Mouse (Mus musculus) limb, embryonic 11.5 days (tissue): ENCODE results near the gene Emilin2. TPM values are rescaled to one million over a fixed set of nuclear protein-coding genes. Genes with fewer than 3 reads are reported as not detected.
A peak's percentile ranks its signal among the peaks of the same experiment; 100 is the strongest.

Source experiments
- ATAC-seq: fragments of 200-750 bp; cut with Nextera tagmentation; 2 replicates; pipeline ENCODE4 v1.8.0; 2017; ENCODE audit warnings: low read depth; ENCODE audit not compliant: insufficient number of reproducible peaks, low FRiP score, low TSS enrichment
- DNase-seq: peaks from one replicate; pipeline ENCODE4 v3.0.0-alpha.2; 2015; ENCODE audit warnings: low spot score
- H3K27ac ChIP-seq: fragments of 300-500 bp; sonication (generic); replicated peaks from 2 replicates; pipeline ENCODE4 v1.5.1; 2014; ENCODE audit warnings: low read depth, mild to moderate bottlenecking, low read length
- H3K27me3 ChIP-seq: fragments of 300-500 bp; sonication (generic); 2 replicates; pipeline ENCODE4 v1.6.1; 2014; ENCODE audit warnings: mild to moderate bottlenecking, low read length, mixed read lengths; ENCODE audit not compliant: control insufficient read depth, insufficient read depth
- H3K36me3 ChIP-seq: fragments of 300-500 bp; sonication (generic); 2 replicates; pipeline ENCODE4 v1.6.1; 2014; ENCODE audit warnings: mild to moderate bottlenecking, low read length, moderate library complexity, mixed read lengths; ENCODE audit not compliant: control insufficient read depth, insufficient read depth
- H3K4me1 ChIP-seq: fragments of 300-500 bp; sonication (generic); 2 replicates; pipeline ENCODE4 v1.6.1; 2014; ENCODE audit warnings: low read length, mixed read lengths; ENCODE audit not compliant: control insufficient read depth, insufficient read depth
- H3K4me2 ChIP-seq: fragments of 300-500 bp; sonication (generic); 2 replicates; pipeline ENCODE4 v1.6.1; 2014; ENCODE audit warnings: low read depth, mild to moderate bottlenecking, moderate library complexity; ENCODE audit not compliant: severe bottlenecking
- H3K4me3 ChIP-seq: fragments of 300-500 bp; sonication (generic); 2 replicates; pipeline ENCODE4 v1.5.1; 2014; ENCODE audit warnings: low read depth, low read length
- H3K9ac ChIP-seq: fragments of 300-500 bp; sonication (generic); 2 replicates; pipeline ENCODE4 v1.6.1; 2014; ENCODE audit warnings: mild to moderate bottlenecking, low read length
- H3K9me3 ChIP-seq: fragments of 300-500 bp; sonication (generic); 2 replicates; pipeline ENCODE4 v1.6.1; 2016; ENCODE audit warnings: low read length; ENCODE audit not compliant: control insufficient read depth
- WGBS: fragments of 180-500 bp; shearing (Covaris S2); extraction: QIAGEN DNeasy Blood & Tissue Kit; methylation state at CpG from one replicate; pipeline ENCODE4 v1.1.7; 2014; 5-methylcytosine and 5-hydroxymethylcytosine counted together
- polyA plus RNA-seq: library from polyadenylated mRNA; unstranded; fragments of >200 nt; fragmentation: Nextera tagmentation; extraction: Ambion mirVana; gene quantifications from 2 replicates; pipeline ENCODE4 v1.2.1, GENCODE M21; 2014

Emilin2 gene
- polyA plus RNA-seq, 1 experiment from 2014 or later = 15.8 TPM

DNA sequence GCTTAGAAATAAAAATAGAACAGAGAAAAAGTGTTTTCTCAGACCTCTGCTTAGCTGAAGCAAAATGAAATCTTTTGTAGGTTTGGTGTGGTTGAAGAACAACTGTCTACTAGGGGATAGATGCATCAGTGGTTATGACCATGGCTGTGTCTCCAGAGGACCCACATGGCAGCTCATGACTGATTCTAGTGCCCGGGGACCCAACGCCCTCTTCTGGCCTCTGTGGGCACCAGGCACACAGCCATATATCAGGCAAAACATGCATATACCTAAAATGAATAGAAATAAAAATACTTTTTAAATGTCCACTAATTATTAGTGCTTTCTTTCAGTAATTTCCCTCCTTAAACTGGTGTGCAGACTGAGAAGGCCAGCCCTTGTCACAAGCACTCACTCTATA is 79.8 kb downstream of the Emilin2 start:
- Histone ChIP-seq H3K27me3 (no peaks in the 10 kb centered on the region), H3K4me1 (no peaks in the 10 kb centered on the region), H3K4me2 (no peak overlapping the region), H3K9me3 (no peaks in the 10 kb centered on the region), H3K27ac (no peak overlapping the region), H3K4me3 (no peak overlapping the region), H3K36me3 (peaks cover 3% of the 10 kb centered on the region; the same call in 1 of the 2 replicates), H3K9ac (no peak overlapping the region)
- 93% methylated on average over 2 of the region's 2 CpGs for WGBS
- DNase-seq (no peak), ATAC-seq (no peak)

DNA sequence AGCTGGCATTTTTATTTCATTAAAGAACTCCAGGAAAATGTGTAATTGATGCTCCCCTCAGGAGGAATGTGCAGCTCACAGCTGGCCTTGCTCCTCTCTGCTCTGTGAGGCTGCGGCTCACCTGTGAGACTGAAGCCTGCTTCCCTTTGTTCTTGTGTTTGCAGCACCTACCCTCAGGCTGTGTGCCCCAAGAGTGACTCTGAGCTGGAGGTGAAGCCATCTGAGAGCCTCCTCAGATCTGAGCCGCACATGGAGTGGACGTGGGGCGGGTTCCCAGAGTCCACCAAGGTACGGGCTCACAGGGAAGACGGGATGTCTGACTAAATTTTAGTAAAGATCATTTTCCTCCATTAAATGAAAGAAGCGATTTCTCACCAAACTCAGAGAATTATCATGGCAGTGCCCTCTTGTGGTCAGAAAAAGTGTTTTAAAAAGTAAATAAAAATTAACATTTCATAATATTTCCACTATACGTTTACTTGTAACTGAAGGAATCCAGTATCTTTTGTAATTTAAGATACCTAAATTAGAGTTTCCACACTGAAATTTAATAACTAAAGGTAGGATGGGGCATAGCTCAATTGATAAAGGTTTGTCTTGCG is 81.6 kb downstream of the Emilin2 start:
- H3K4me3 ChIP-seq = no peak overlapping the region
- H3K36me3 ChIP-seq = peaks cover 4% of the 10 kb centered on the region; the same call in 1 of the 2 replicates
- H3K4me2 ChIP-seq = no peak overlapping the region
- DNase-seq = peak; percentile 37
- no peak overlapping the region for H3K27ac ChIP-seq
- no peaks in the 10 kb centered on the region for H3K9me3 ChIP-seq
- 79% methylated on average over 9 of the region's 9 CpGs for WGBS
- H3K9ac ChIP-seq = no peak overlapping the region
- no peaks in the 10 kb centered on the region for H3K4me1 ChIP-seq
- no peak for ATAC-seq
- no peaks in the 10 kb centered on the region for H3K27me3 ChIP-seq

DNA sequence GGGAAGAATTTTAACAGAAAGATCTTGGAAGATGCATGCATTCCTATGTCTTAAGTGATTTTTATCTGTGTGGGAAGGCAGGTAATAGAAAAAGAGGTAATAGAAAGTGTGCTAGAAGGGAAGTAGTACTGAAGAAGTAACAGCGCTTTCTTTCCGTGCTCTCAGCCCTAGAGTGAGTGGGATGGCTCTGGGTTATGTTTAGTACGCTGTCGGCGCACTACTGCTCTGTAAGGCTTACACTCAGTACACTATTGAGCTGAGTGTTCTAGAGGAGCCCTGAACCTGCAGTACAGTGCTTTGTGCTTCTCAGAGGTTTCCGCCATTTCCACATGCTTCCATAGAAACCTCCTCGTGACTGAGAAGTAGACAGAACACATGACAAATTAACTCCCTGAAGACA is 83.1 kb downstream of the Emilin2 start:
- H3K9me3 ChIP-seq = no peaks in the 10 kb centered on the region
- no peaks in the 10 kb centered on the region for H3K4me1 ChIP-seq
- H3K4me3 ChIP-seq = no peak overlapping the region
- H3K9ac ChIP-seq = no peak overlapping the region
- H3K4me2 ChIP-seq = no peak overlapping the region
- H3K27ac ChIP-seq = no peak overlapping the region
- H3K36me3 ChIP-seq = peaks cover 6% of the 10 kb centered on the region; the same call in 1 of the 2 replicates
- DNase-seq = no peak
- no peak for ATAC-seq
- H3K27me3 ChIP-seq = no peaks in the 10 kb centered on the region
- 87% methylated on average over 7 of the region's 7 CpGs for WGBS

DNA sequence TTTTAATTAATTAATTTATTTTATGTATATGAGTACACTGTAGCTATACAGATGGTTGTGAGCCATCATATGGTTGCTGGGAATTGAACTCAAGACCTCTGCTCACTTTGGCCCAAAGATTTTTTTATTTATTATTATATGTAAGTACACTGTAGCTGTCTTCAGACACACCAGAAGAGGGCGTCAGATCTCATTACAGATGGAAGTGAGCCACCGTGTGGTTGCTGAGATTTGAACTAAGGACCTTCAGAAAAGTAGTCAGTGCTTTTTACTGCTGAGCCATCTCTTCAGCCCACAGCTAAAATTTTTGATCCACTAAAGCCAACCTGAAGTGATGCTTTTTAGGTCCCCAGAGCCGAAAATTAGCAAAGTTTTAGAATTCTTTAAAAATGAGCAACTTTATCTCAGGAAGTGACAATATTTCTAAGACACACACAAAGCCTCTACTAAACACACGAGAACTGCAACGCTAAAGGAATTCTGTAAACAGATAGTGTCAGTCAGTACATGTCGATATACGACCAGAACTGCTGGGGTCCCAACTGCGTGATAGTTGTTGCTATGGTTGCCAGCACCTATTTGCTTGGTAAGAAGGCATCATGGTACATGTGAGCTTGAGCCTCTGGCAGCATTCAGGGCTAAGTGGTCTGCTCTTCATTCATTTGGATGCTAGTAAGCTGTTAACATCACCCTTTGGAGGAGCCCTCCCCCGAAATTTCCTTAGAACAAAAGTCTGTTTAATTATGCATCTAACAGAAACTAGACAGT is 84.5 kb downstream of the Emilin2 start:
- H3K4me2 ChIP-seq = no peak overlapping the region
- H3K27me3 ChIP-seq = no peaks in the 10 kb centered on the region
- 90% methylated on average over 9 of the region's 9 CpGs for WGBS
- no peaks in the 10 kb centered on the region for H3K9me3 ChIP-seq
- H3K4me3 ChIP-seq = no peak overlapping the region
- H3K36me3 ChIP-seq = peaks cover 6% of the 10 kb centered on the region; the same call in 1 of the 2 replicates
- no peak for DNase-seq
- no peak overlapping the region for H3K9ac ChIP-seq
- no peak for ATAC-seq
- no peaks in the 10 kb centered on the region for H3K4me1 ChIP-seq
- no peak overlapping the region for H3K27ac ChIP-seq

DNA sequence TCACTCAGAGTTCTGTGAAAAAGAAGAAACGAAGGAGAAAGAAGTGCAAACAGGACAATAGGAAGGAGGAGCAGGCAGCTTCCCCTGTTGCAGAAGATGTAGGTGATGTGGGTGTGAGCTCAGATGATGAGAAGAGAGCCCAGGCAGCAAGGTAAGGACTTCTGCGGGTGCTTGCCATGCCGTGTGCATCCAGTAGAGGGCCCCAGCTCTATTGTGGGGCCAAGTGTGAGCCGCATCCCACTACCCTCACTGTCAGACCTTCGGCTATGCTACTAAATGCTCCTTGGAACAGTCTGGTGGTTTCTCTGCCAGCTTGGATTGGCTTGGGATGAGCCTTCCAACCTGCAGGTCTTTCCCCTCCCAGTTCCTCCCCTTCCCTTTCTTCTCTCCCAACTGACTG is 86.7 kb downstream of the Emilin2 start:
- Histone ChIP-seq H3K4me1 (no peaks in the 10 kb centered on the region), H3K9ac (no peak overlapping the region), H3K4me2 (no peak overlapping the region), H3K27me3 (no peaks in the 10 kb centered on the region), H3K9me3 (no peaks in the 10 kb centered on the region), H3K36me3 (0 out of 2 replicates have a peak, but pooled peaks cover 3% of the 10 kb centered on the region), H3K27ac (no peak overlapping the region), H3K4me3 (no peak overlapping the region)
- 53% methylated on average over 5 of the region's 5 CpGs for WGBS
- peak; percentile 43 for DNase-seq
- ATAC-seq = no peak

DNA sequence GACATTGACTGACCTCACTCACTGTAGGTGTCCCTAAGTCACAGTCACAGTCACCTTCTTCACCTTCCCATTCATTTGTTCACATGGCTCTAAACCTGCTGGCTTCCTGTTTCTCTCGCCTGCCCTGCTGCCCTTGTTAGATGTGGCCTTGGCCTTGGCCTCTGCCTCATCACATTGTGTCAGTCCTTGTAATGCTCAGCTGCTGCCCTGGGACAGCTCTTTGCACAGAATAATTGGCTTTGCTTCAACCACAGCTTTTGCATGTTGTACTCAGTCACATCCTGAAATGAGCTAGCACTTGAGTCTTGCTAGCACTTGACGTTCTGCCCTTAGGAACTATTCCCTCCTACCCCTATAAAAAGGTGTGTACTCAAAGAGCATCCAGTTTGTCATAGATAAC is 87.3 kb downstream of the Emilin2 start:
- 0 out of 2 replicates have a peak, but pooled peaks cover 3% of the 10 kb centered on the region for H3K36me3 ChIP-seq
- no peak overlapping the region for H3K4me3 ChIP-seq
- H3K9me3 ChIP-seq = no peaks in the 10 kb centered on the region
- ATAC-seq (no peak), DNase-seq (no peak)
- H3K27ac ChIP-seq = no peak overlapping the region
- H3K27me3 ChIP-seq = no peaks in the 10 kb centered on the region
- no peaks in the 10 kb centered on the region for H3K4me1 ChIP-seq
- no peak overlapping the region for H3K9ac ChIP-seq
- 80% methylated on average over 2 of the region's 2 CpGs for WGBS
- H3K4me2 ChIP-seq = no peak overlapping the region

DNA sequence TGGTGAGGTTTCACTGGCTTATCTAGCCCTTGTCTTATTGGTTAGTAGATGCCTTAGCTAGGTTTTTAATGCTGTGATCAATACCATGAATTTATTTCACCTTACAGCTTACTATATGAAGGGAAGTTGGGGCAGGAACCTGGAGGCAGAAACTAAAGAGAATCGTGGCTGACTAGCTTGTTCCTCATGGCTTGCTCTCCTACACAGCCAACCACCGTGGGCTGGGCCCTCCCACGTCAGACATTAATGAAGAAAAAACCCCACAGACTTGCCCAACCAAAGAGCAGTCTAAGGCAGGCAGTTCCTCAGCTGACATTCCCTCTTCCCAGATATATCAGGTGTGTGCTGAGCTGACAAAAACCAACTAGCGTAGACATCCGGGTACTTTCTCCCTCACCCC is 88.1 kb downstream of the Emilin2 start:
- no peaks in the 10 kb centered on the region for H3K9me3 ChIP-seq
- no peaks in the 10 kb centered on the region for H3K4me1 ChIP-seq
- H3K4me3 ChIP-seq = no peak overlapping the region
- H3K9ac ChIP-seq = no peak overlapping the region
- H3K27me3 ChIP-seq = no peaks in the 10 kb centered on the region
- no peak for DNase-seq
- H3K27ac ChIP-seq = no peak overlapping the region
- no peak for ATAC-seq
- no peak overlapping the region for H3K4me2 ChIP-seq
- WGBS = 85% methylated on average over 5 of the region's 5 CpGs
- 0 out of 2 replicates have a peak, but pooled peaks cover 3% of the 10 kb centered on the region for H3K36me3 ChIP-seq

DNA sequence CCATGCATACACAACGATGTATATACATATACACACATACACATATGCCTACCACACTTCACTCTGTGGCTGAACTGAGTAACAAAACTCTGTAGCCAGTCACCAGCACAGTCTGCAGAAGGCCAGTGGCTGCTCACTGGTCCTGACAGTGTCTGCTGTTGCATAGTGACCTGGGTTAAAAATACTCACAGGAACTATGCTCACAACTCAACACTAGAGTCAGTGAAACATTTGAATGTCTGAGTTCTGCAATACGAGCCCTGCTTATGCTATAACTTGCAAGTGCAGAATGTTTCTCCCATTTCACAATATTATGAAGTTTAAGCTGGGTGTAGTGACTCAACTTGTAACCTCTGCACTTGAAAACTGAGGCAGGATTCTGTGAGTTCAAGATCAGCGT is 90.4 kb downstream of the Emilin2 start:
- no peaks in the 10 kb centered on the region for H3K27me3 ChIP-seq
- H3K36me3 ChIP-seq = peaks cover 3% of the 10 kb centered on the region; the same call in 1 of the 2 replicates
- WGBS = 92% methylated on average over 3 of the region's 3 CpGs
- no peak overlapping the region for H3K27ac ChIP-seq
- H3K9ac ChIP-seq = no peak overlapping the region
- H3K4me3 ChIP-seq = no peak overlapping the region
- ATAC-seq (no peak), DNase-seq (no peak)
- no peaks in the 10 kb centered on the region for H3K9me3 ChIP-seq
- H3K4me1 ChIP-seq = no peaks in the 10 kb centered on the region
- H3K4me2 ChIP-seq = no peak overlapping the region
